Mouse (Mus musculus): ENCODE measurements around the gene Capn10. TPM values are rescaled to one million over a fixed set of nuclear protein-coding genes. Genes with fewer than 3 reads are reported as not detected.
A peak's percentile ranks its signal among the peaks of the same experiment; 100 is the strongest.

Gene Capn10
- total and polyA plus RNA-seq, 3 experiments = 11.9 to 16.1 (median 15.9) TPM

- no peak for DNase-seq (ENCODE audit: extremely low read depth)
- TF ChIP-seq EP300 (IDR thresholded peaks at IDR 0.05; ENCODE audit: low read length) = no peak
- peak; percentile 51 for TF ChIP-seq ZNF384 (IDR thresholded peaks at IDR 0.05; ENCODE audit: low read depth, low read length)
- Histone ChIP-seq H3K9me3 (replicated peaks; ENCODE audit: low read length) (no peaks in the 10 kb centered on the region), H3K4me3 (replicated peaks in 1 of 3; ENCODE audit: low read depth in 2 of 3, low read length in 2 of 3, poor library complexity in 1 of 3) (peak overlapping the region; percentile 63 to 85 (median 79)), H3K9ac (ENCODE audit: insufficient read depth, low read depth) (peak overlapping the region; percentile 77), H3K4me1 (ENCODE audit: control insufficient read depth in 1 of 2, insufficient read depth in 2 of 2) (peaks cover 9 to 25% of the 10 kb centered on the region in 2 experiments), H3K79me2 (replicated peaks; ENCODE audit: control insufficient read depth, extremely low read depth, insufficient read depth, poor library complexity, severe bottlenecking) (peaks cover 4% of the 10 kb centered on the region), H3K27me3 (replicated peaks) (peaks cover 1% of the 10 kb centered on the region), H3K27ac (ENCODE audit: insufficient read depth, low read depth) (peak overlapping the region; percentile 93; the same call in 1 of the 2 replicates), H3K36me3 (replicated peaks in 1 of 2; ENCODE audit: control insufficient read depth in 1 of 2, insufficient read depth in 1 of 2, low read length in 1 of 2) (peaks cover 22 to 33% of the 10 kb centered on the region in 2 experiments), H3K4me2 (ENCODE audit: insufficient read depth, low read depth, poor library complexity, severe bottlenecking) (peak overlapping the region; percentile 94)
- in situ Hi-C loops (cut with MboI; ENCODE audit: low pct_ligation_motif_present, low pct_unique_long_range_greater_than_20kb, low sequenced_read_pairs) (no loop called here), dilution Hi-C loops (cut with MboI; ENCODE audit: extremely low pct_ligation_motif_present, extremely low pct_unique_long_range_greater_than_20kb, low sequenced_read_pairs) (no loop called here)
Measured at GRCm38 (mm10) chr1:92935054-92935962, 1.1 kb downstream of the Capn10 start.

GRCm38 (mm10) chr1:92935977-92936376, 1.8 kb downstream of the Capn10 start:
- DNase-seq (ENCODE audit: extremely low read depth) = peak; percentile 34
- no peaks in the 10 kb centered on the region for H3K27me3 ChIP-seq (replicated peaks)
- in situ Hi-C loops (cut with MboI; ENCODE audit: low pct_ligation_motif_present, low pct_unique_long_range_greater_than_20kb, low sequenced_read_pairs) (no loop called here), dilution Hi-C loops (cut with MboI; ENCODE audit: extremely low pct_ligation_motif_present, extremely low pct_unique_long_range_greater_than_20kb, low sequenced_read_pairs) (no loop called here)
- H3K4me3 ChIP-seq (replicated peaks in 1 of 3; ENCODE audit: low read depth in 2 of 3, low read length in 2 of 3, poor library complexity in 1 of 3) = peak overlapping the region in 2 of 3 experiments; percentile 79 to 85
- peaks cover 4% of the 10 kb centered on the region for H3K79me2 ChIP-seq (replicated peaks; ENCODE audit: control insufficient read depth, extremely low read depth, insufficient read depth, poor library complexity, severe bottlenecking)
- TF ChIP-seq E2F4 (IDR thresholded peaks at IDR 0.05; ENCODE audit: insufficient replicate concordance, low read depth, low read length) = no peak
- TF ChIP-seq TCF12 (IDR thresholded peaks at IDR 0.05; ENCODE audit: low read depth, low read length) = no peak
- TF ChIP-seq UBTF (IDR thresholded peaks at IDR 0.05; ENCODE audit: low read depth, low read length) = no peak
- no peak for TF ChIP-seq PAX5 (IDR thresholded peaks at IDR 0.05; ENCODE audit: low read length)
- no peak for TF ChIP-seq POLR2A (IDR thresholded peaks at IDR 0.05; ENCODE audit: low read depth, low read length)
- peak; percentile 55; the same call in 1 of the 2 replicates for TF ChIP-seq ZNF384 (IDR thresholded peaks at IDR 0.05; ENCODE audit: low read depth, low read length)
- TF ChIP-seq KAT2A (IDR thresholded peaks at IDR 0.05; ENCODE audit: insufficient replicate concordance, low read length) = no peak
- TF ChIP-seq SIN3A (IDR thresholded peaks at IDR 0.05; ENCODE audit: low read length) = no peak
- TF ChIP-seq CHD2 (IDR thresholded peaks at IDR 0.05; ENCODE audit: low read length) = no peak
- no peak for TF ChIP-seq MYC (IDR thresholded peaks at IDR 0.05; ENCODE audit: low read depth, low read length)
- no peak for TF ChIP-seq POLR2AphosphoS2 (IDR thresholded peaks at IDR 0.05; ENCODE audit: low read depth, low read length)
- no peak for TF ChIP-seq ZC3H11A (IDR thresholded peaks at IDR 0.05; ENCODE audit: low read depth, low read length)
- peak in 1 of 2 experiments; percentile 42; a peak in 2 of 4 replicates for TF ChIP-seq CTCF (conservative IDR thresholded peaks at IDR 0.05 in 1 of 2, IDR thresholded peaks at IDR 0.05 in 1 of 2; ENCODE audit: low read depth in 2 of 2, low read length in 2 of 2)
- TF ChIP-seq SMC3 (IDR thresholded peaks at IDR 0.05; ENCODE audit: low read depth, low read length) = peak; percentile 21
- no peak for TF ChIP-seq ETS1 (conservative IDR thresholded peaks at IDR 0.05; ENCODE audit: low read depth, low read length)
- TF ChIP-seq HCFC1 (IDR thresholded peaks at IDR 0.05; ENCODE audit: low read depth, low read length) = no peak
- no peak for TF ChIP-seq ZKSCAN1 (IDR thresholded peaks at IDR 0.05; ENCODE audit: borderline replicate concordance, low read depth, low read length)
- TF ChIP-seq RCOR1 (conservative IDR thresholded peaks at IDR 0.05; ENCODE audit: low read depth, low read length) = no peak
- peak overlapping the region; percentile 94 for H3K4me2 ChIP-seq (ENCODE audit: insufficient read depth, low read depth, poor library complexity, severe bottlenecking)
- H3K4me1 ChIP-seq (ENCODE audit: control insufficient read depth in 1 of 2, insufficient read depth in 2 of 2) = peaks cover 9 to 25% of the 10 kb centered on the region in 2 experiments
- H3K9ac ChIP-seq (ENCODE audit: insufficient read depth, low read depth) = no peak overlapping the region
- H3K27ac ChIP-seq (ENCODE audit: insufficient read depth, low read depth) = no peak overlapping the region
- H3K9me3 ChIP-seq (replicated peaks; ENCODE audit: low read length) = no peaks in the 10 kb centered on the region
- peaks cover 25 to 37% of the 10 kb centered on the region in 2 experiments for H3K36me3 ChIP-seq (replicated peaks in 1 of 2; ENCODE audit: control insufficient read depth in 1 of 2, insufficient read depth in 1 of 2, low read length in 1 of 2)

Measured in CH12.LX (cell line).